22 mouse cellular contexts compared by ENCODE assay signal in the genomic region with DNA sequence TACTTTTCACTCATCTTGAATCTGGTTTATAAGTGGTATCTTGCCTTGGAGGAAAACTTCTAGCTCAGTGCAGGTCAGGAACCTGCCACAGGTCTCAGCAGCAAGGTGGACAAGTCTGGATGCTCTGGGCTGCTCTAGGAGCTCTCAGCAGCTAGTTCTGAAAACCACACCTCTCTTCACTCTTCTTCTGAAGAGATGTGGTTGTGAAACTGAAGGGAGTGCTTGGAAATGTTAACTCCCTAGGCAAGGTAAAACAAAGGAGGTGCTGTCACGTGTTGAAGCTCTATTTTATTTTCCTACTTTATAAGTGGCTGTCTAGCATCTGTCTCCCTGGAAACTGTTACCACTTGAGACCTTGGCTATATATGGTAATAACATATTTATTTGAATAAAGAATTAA. TPM values are rescaled to one million over a fixed set of nuclear protein-coding genes. Genes with fewer than 3 reads are reported as not detected.
A peak's percentile ranks its signal among the peaks of the same experiment; 100 is the strongest.
DNase-seq lines count a peak whose midpoint lies in the region; ATAC-seq and TF ChIP-seq lines count a peak whose summit lies in the region.
"Had no signal": no experiment of that assay in that cellular context is flagged by ENCODE, and none has a peak within 500 bp of the region (broad histone marks: within the 10 kb centered on the region; RNA-seq: fewer than 3 reads in every experiment).

No protein-coding gene starts in this region.

- TF ChIP-seq EP300 in liver, postnatal 0 days (IDR thresholded peaks at IDR 0.05; ENCODE audit: low read depth) = no peak

- no peak overlapping the region for H3K9ac ChIP-seq in liver, embryonic 13.5 days
- H3K9ac ChIP-seq in liver, postnatal 0 days (replicated peaks) = no peak overlapping the region
- H3K9ac ChIP-seq: embryonic facial prominence, embryonic 12.5 days; forebrain, embryonic 13.5 days; forebrain, embryonic 15.5 days had no signal

- no peak for DNase-seq in liver, embryonic 13.5 days
- DNase-seq in liver, postnatal 0 days = no peak
- DNase-seq in lung, postnatal 10 days = peak; percentile 6
- no peak for DNase-seq in lung, postnatal 14 days
- DNase-seq in lung, postnatal 36 days = peak; percentile 69
- DNase-seq: adrenal gland, adult 8-10 months; adrenal gland, postnatal 14 days; adrenal gland, postnatal 36 days; B cell, adult 2 months; cerebellum, adult 11-12 months; cerebellum, adult 2 months; cerebellum, adult 9-10 months; cerebellum, postnatal 10 days; cerebellum, postnatal 25 days had no signal

- peaks cover 6% of the 10 kb centered on the region for H3K9me3 ChIP-seq in liver, embryonic 13.5 days (replicated peaks)
- 0 out of 2 replicates have a peak, but pooled peaks cover 3% of the 10 kb centered on the region for H3K9me3 ChIP-seq in liver, postnatal 0 days (ENCODE audit: low read length)
- H3K9me3 ChIP-seq: forebrain, embryonic 15.5 days had no signal

- H3K4me1 ChIP-seq in liver, embryonic 13.5 days (replicated peaks) = peaks cover 67% of the 10 kb centered on the region
- H3K4me1 ChIP-seq in liver, postnatal 0 days (ENCODE audit: insufficient read depth) = peaks cover 5% of the 10 kb centered on the region; the same call in 1 of the 2 replicates

- H3K4me2 ChIP-seq in liver, embryonic 13.5 days = no peak overlapping the region
- no peak overlapping the region for H3K4me2 ChIP-seq in liver, postnatal 0 days (ENCODE audit: low read depth, low read length)
- H3K4me2 ChIP-seq: embryonic facial prominence, embryonic 12.5 days; forebrain, embryonic 13.5 days; forebrain, embryonic 15.5 days had no signal

- H3K27me3 ChIP-seq in liver, embryonic 13.5 days = no peaks in the 10 kb centered on the region
- no peaks in the 10 kb centered on the region for H3K27me3 ChIP-seq in liver, postnatal 0 days (ENCODE audit: insufficient read depth, low read length)
- H3K27me3 ChIP-seq: CH12.LX; embryonic facial prominence, embryonic 12.5 days; forebrain, embryonic 13.5 days; forebrain, embryonic 15.5 days; Patski had no signal

- no peak for ATAC-seq in liver, embryonic 13.5 days (ENCODE audit: low read depth)
- ATAC-seq in liver, postnatal 0 days = no peak
- ATAC-seq: activated CD4-positive, CD25-positive, alpha-beta regulatory T cell, adult 4 months; CD4-positive, CD25-positive, alpha-beta regulatory T cell, adult 4 months; forebrain, embryonic 13.5 days; forebrain, embryonic 15.5 days; Patski had no signal

- peaks cover 10% of the 10 kb centered on the region for H3K36me3 ChIP-seq in liver, embryonic 13.5 days
- no peaks in the 10 kb centered on the region for H3K36me3 ChIP-seq in liver, postnatal 0 days (replicated peaks; ENCODE audit: insufficient read depth, low read length)
- H3K36me3 ChIP-seq: embryonic facial prominence, embryonic 12.5 days; forebrain, embryonic 15.5 days had no signal

- H3K4me3 ChIP-seq in liver, embryonic 13.5 days (replicated peaks) = no peak overlapping the region
- H3K4me3 ChIP-seq in liver, postnatal 0 days (ENCODE audit: low read depth, low read length) = no peak overlapping the region
- H3K4me3 ChIP-seq: embryonic facial prominence, embryonic 10.5 days; embryonic facial prominence, embryonic 12.5 days; forebrain, embryonic 13.5 days; forebrain, embryonic 15.5 days had no signal

- no peak for TF ChIP-seq CTCF in liver, postnatal 0 days (IDR thresholded peaks at IDR 0.05; ENCODE audit: low read depth)

- WGBS in liver, embryonic 13.5 days (ENCODE audit: insufficient replicate concordance) = 74% methylated on average over 1 of the region's 1 CpGs
- WGBS in liver, postnatal 0 days (ENCODE audit: insufficient replicate concordance) = 68% methylated on average over 1 of the region's 1 CpGs

- H3K27ac ChIP-seq in liver, embryonic 13.5 days = peak overlapping the region; percentile 48; the same call in 1 of the 2 replicates
- H3K27ac ChIP-seq in liver, postnatal 0 days (ENCODE audit: low read depth) = no peak overlapping the region
- H3K27ac ChIP-seq: embryonic facial prominence, embryonic 12.5 days; forebrain, embryonic 13.5 days; forebrain, embryonic 15.5 days had no signal

RNA-seq across cellular contexts. Expression of gene Cdc42bpa, which starts 18.5 kb away (rescaled TPM):
- 11.1 and 11.4 TPM in 2 replicates for polyA plus RNA-seq in liver, embryonic 13.5 days (2015; fragmentation: Nextera tagmentation; extraction: Ambion mirVana)
- polyA plus RNA-seq in liver, postnatal 0 days (2015; fragmentation: Nextera tagmentation; extraction: Ambion mirVana) = 3.5 TPM in 2 replicates

Comparison
In these comparisons a context has a peak if more than half of its experiments do, and no peak if none do; other contexts are left out.
1. DNase-seq: peak in lung, postnatal 10 days (single experiment) and lung, postnatal 36 days (single experiment); none in liver, embryonic 13.5 days (single experiment), liver, postnatal 0 days (single experiment) and lung, postnatal 14 days (single experiment).